Mouse (Mus musculus) cortical plate, adult 2 months (tissue): ENCODE results near the gene Nucb2. TPM values are rescaled to one million over a fixed set of nuclear protein-coding genes. Genes with fewer than 3 reads are reported as not detected.
A peak's percentile ranks its signal among the peaks of the same experiment; 100 is the strongest.

Experiments
- H3K27ac ChIP-seq: fragments of 200-500 bp; 2 replicates; pipeline ENCODE4 v1.5.1; 2012; ENCODE audit warnings: low read length, control low read depth, inconsistent platforms; ENCODE audit not compliant: insufficient read depth
- H3K4me1 ChIP-seq: fragments of 200-500 bp; 2 replicates; pipeline ENCODE4 v1.6.1; 2011; ENCODE audit warnings: low read length; ENCODE audit not compliant: control insufficient read depth, insufficient read depth
- H3K4me3 ChIP-seq: fragments of 200-500 bp; 2 replicates; pipeline ENCODE4 v1.5.1; 2011; ENCODE audit warnings: mild to moderate bottlenecking, low read length, control low read depth; ENCODE audit not compliant: insufficient read depth
- CTCF ChIP-seq: fragments of 200-500 bp; IDR thresholded peaks from 2 replicates; pipeline ENCODE4 v1.5.1; 2011; ENCODE audit warnings: mild to moderate bottlenecking, control low read depth, low read length; ENCODE audit not compliant: insufficient read depth; ENCODE audit errors: extremely low read depth
- POLR2A ChIP-seq: fragments of 200-500 bp; IDR thresholded peaks from 2 replicates; pipeline ENCODE4 v1.6.1; 2011; ENCODE audit warnings: mild to moderate bottlenecking, low read length, control low read depth; ENCODE audit not compliant: insufficient read depth; ENCODE audit errors: extremely low read depth
- polyA plus RNA-seq: library from polyadenylated mRNA; depleted of rRNA; stranded (reverse); fragments of >200 nt; gene quantifications from 2 replicates; pipeline ENCODE4 v1.2.3, GENCODE M21; 2012; rRNA removed

The Nucb2 gene
- polyA plus RNA-seq, result 14.4 and 14.7 TPM in 2 replicates

DNA sequence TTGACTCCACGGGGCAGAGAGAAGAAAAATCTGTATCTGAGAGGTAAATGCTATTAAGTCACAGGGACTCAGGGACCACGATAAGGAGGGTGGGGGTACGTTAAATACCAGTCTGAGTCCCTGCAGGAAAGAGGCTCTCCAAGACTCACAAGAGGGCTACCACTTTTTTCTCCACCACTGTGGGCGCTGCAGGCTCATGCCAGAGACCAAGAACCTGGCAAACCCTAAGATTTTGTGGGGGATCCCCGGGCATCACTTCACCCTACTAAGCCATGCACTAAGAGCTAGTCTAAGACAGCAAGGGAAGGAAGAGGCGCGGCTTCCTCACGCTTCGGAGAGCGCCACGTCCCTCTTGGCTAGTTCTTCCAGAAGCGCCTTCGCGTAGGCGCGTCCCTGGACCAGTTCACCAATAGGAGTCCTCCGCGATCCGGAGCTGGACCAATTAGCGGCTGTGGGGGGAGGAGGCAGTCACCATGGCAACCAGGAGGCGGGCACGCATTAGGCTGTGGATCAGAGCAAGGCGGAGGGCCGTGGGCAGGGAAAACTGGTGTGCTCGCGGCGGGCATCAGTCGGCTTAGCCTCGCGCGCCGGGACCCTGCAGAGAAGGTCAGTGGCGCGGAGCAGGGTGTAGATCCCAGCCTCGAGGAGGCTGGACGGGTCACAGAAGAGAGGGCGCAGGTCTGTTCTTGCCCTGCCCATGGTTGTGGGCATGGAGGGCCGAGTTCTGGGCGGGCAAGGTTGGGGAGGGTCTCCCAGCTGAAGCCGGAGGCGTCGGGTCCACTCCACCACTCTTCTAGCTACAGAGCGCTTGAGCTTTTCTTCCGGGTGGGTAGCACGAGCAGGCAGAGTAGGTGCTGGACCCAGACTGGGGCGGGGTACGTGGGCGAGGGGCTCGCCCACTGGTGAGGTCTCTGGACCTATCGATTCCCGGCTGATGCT lies at the start of gene Nucb2:
TSS of gene Nucb2 (plus strand) at position 491 of the 939 bp plus-strand sequence.
- no peaks in the 10 kb centered on the region for H3K4me1 ChIP-seq
- TF ChIP-seq POLR2A, result peak; percentile 93
- TF ChIP-seq CTCF, result no peak
- H3K27ac ChIP-seq, result no peak within 1 kb of the TSS
- H3K4me3 ChIP-seq, result peak within 1 kb of the TSS; percentile 61

DNA sequence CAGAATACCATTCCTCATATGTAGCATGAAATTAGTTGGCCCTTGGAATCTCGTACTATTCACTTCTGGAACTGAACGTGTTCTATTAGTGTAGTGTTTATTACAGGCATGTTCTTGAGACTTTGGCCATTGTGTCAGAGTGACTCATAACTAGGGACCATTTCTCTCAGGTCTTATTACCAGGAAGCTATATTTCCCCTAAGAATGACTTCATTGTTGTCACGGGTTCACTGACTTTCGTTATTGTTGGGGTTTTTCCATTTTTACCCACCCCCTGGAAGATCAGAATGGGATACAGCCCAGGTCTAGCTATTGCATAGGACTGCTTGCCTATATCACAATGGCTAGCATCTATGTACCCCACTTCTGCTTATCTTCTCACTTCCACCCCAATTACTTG lies 47.2 kb upstream of the Nucb2 start:
- H3K27ac ChIP-seq, result no peak overlapping the region
- no peak for TF ChIP-seq CTCF

DNA sequence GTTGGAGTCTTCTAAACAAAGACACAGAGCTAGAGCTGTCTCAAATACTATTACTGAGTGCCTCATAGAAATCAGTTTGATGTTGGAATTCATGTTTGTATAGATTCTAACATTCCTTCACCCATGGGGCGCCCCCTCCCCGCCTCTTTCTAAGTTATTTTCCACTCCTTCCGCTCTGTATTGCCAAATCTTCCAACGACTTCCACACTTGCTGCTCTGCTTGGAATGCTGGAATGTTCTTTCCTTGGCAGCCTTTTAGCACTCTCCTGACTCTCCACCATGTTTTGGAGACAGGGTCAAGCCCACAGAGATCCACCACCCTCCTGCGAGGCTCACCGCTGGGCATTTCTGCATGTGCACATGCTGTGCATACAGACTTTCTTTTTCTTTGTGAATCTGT lies 46.8 kb upstream of the Nucb2 start:
- TF ChIP-seq CTCF (no peak), POLR2A (no peak)
- H3K27ac ChIP-seq, result no peak overlapping the region
- H3K4me3 ChIP-seq, result no peak overlapping the region
- no peaks in the 10 kb centered on the region for H3K4me1 ChIP-seq

More for the DNA sequence above, 47.2 kb upstream of the Nucb2 start:
- no peaks in the 10 kb centered on the region for H3K4me1 ChIP-seq
- H3K4me3 ChIP-seq, result no peak overlapping the region

DNA sequence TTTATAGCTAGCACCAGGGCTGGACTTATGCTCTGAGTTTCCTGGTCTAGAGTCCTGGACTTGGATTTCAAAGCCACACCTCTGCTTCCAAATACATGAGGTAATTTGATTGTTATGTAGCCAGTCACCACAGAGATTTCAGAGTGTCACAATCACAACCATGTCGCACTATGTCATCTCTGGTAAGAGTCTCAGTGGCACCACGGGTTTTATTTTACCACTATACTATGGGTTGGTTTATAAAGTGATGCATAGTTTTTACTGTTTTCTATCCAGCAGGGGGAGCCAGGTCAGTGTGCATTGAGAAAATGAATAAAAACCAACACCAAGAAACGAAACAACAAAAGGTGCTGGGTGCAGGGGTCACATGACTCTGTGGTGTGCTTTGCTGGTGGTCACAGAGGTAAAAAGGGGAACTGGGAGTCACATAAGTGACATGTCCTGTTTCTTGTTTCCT lies 45.2 kb upstream of the Nucb2 start:
- H3K27ac ChIP-seq, result no peak overlapping the region
- H3K4me3 ChIP-seq, result no peak overlapping the region
- no peaks in the 10 kb centered on the region for H3K4me1 ChIP-seq
- TF ChIP-seq CTCF (peak; percentile 43; the same call in 1 of the 2 replicates), POLR2A (no peak)

DNA sequence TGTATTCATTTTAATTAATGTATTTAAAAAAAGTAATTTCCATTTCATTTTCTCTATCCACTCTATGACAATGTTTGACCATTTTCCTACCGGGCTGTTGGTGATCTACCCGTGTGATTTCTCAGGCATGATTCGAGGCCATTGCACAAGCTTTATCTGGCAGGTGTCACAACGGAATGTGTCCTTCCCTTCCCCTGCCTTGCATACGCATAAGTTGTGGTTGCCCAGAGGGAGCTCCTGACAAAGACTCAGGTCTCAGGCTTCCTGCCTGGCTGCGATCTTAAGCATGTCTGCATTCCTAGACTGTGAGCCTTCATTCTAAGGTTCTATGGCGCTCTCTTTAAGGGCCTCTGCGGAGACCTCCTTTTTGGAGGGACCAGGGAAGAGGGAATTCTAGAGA lies 42.1 kb upstream of the Nucb2 start:
- no peak for TF ChIP-seq CTCF
- TF ChIP-seq POLR2A, result no peak
- H3K27ac ChIP-seq, result no peak overlapping the region
- H3K4me1 ChIP-seq, result no peaks in the 10 kb centered on the region
- no peak overlapping the region for H3K4me3 ChIP-seq

DNA sequence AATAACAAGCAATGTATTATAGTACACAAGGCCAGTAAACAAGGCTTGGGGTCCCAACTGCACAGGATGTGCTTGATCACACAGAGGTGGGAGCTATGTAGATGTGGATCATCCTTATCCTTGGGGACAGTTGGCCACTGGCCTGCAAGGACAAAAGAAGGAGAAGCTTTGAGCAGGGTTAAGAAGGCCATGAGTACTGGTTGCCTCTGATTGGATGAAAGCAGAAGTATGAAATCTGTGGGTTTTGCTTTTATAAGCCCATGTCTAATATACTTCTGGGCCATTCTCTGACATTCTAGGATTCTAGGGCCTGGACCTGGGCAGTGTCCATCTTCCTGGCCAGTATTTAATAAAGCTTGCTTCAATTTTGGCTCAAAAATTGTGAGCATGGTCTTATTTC lies 28.3 kb upstream of the Nucb2 start:
- H3K27ac ChIP-seq, result no peak overlapping the region
- no peak overlapping the region for H3K4me3 ChIP-seq
- TF ChIP-seq POLR2A (no peak), CTCF (no peak)
- no peaks in the 10 kb centered on the region for H3K4me1 ChIP-seq

DNA sequence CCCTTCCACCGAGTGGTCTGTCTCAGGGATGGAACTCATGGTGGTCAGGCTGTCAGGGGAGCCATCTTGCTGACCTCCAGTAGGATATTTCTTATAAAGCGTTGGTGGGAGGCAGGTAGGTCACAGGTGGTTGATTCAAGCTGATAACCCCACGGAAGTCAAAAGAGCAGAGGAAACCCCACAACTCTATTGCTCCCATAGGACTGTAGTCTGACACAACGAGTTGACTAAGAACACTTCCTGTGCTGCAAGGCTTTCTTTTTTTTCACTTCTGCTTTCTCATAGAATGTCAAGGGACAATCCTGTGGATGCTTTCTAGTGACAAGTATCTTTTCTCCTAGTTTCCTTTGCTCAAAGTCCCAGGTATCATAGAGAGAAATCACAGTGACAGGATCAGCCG lies 27.9 kb upstream of the Nucb2 start:
- Histone ChIP-seq H3K27ac (no peak overlapping the region), H3K4me1 (no peaks in the 10 kb centered on the region), H3K4me3 (no peak overlapping the region)
- no peak for TF ChIP-seq CTCF
- no peak for TF ChIP-seq POLR2A

DNA sequence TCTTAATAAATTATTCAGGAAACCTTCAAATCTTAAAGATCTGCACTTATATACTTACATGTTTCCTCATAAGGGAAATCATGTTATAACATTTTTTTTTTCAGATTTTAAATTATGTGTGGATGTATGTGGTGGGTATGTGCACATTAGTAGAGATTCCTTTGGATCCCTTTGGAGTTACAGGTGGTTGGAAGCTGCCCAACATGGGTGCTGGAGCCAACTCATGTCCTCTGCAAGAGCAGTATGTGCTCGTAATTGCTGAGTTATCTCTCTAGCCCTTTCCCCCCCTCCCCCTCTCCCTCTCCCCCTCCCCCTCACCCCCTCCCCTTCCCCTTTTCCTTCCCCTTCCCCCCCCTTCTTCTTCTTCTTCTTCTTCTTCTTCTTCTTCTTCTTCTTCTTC lies 21.1 kb upstream of the Nucb2 start:
- no peak overlapping the region for H3K27ac ChIP-seq
- no peak overlapping the region for H3K4me3 ChIP-seq
- H3K4me1 ChIP-seq, result no peaks in the 10 kb centered on the region
- no peak for TF ChIP-seq CTCF
- no peak for TF ChIP-seq POLR2A

DNA sequence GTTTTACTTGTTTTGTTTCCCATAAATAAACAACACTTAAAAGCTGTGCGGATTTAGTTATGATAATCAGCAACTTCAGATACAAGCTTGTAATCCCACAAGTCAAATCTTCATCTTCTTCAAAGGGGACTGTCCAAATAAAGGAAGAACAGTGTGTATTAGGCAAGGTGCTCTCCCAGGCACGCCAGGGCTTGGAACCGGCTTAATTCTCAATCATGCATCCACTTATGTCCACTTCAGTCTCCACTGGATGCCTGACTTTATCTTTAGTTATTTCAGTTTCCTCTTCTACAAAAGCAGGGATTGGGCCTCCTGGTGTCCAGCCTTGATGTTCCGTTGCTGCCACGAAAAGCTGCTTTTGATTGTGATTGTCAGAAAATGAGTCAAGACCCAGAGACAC lies 20.4 kb upstream of the Nucb2 start:
- TF ChIP-seq CTCF, result no peak
- TF ChIP-seq POLR2A, result no peak
- no peaks in the 10 kb centered on the region for H3K4me1 ChIP-seq
- H3K4me3 ChIP-seq, result no peak overlapping the region
- no peak overlapping the region for H3K27ac ChIP-seq

DNA sequence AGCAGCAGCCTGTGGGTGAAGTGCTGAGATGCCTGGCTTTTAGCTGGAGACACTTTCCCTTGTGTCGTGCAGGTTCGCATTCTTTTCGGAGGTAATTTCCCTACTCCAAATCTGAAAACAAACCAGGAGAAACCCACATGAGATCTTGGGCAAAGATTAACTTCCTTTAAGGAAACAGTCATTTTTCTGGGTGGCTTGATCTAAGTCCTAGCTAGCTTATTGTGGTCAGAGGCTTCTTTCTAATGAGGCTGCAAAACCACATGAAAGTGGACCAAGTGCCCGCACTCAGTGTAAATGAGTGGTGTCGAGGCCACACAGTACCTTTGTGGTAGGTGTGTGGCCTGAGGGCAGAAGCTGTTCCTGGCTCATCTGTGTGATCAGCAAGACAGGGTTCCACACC lies 20.0 kb upstream of the Nucb2 start:
- H3K4me1 ChIP-seq, result no peaks in the 10 kb centered on the region
- TF ChIP-seq CTCF (no peak), POLR2A (no peak)
- H3K27ac ChIP-seq, result no peak overlapping the region
- no peak overlapping the region for H3K4me3 ChIP-seq
